Mouse (Mus musculus): Measurements from ENCODE around the gene Ercc4.
A peak's percentile ranks its signal among the peaks of the same experiment; 100 is the strongest.
"Not testable (repeated sequence)": the region's sequence is repeated elsewhere in the genome, so short reads cannot be mapped to it uniquely, and the experiment has no call there.

Ercc4 gene

GRCm38 (mm10) chr16:13109156-13109989, at the start of gene Ercc4:
Gene Ercc4 (plus strand): TSS chr16:13109684.
- DNase-seq (ENCODE audit: extremely low spot score, low spot score), result peak; percentile 96

GRCm38 (mm10) chr16:13061113-13061512, 48.4 kb upstream of the Ercc4 start:
- no peak for DNase-seq (ENCODE audit: extremely low spot score, low spot score)

- DNase-seq (ENCODE audit: extremely low spot score, low spot score), result no peak
These were observed 35.3 kb upstream of the Ercc4 start for GRCm38 (mm10) chr16:13074176-13074575.

GRCm38 (mm10) chr16:13080161-13080560, 29.3 kb upstream of the Ercc4 start:
- no peak for DNase-seq (ENCODE audit: extremely low spot score, low spot score)

- DNase-seq (ENCODE audit: extremely low spot score, low spot score), result no peak
These were observed 26.2 kb upstream of the Ercc4 start for GRCm38 (mm10) chr16:13083155-13083798.

- no peak for DNase-seq (ENCODE audit: extremely low spot score, low spot score)
These were observed 1.1 kb upstream of the Ercc4 start for GRCm38 (mm10) chr16:13108356-13108755.

GRCm38 (mm10) chr16:13109990-13110595, 609 bp downstream of the Ercc4 start:
- no peak for DNase-seq (ENCODE audit: extremely low spot score, low spot score)

- DNase-seq (ENCODE audit: extremely low spot score, low spot score), result no peak
These were observed 5.3 kb downstream of the Ercc4 start for GRCm38 (mm10) chr16:13114821-13115220.

GRCm38 (mm10) chr16:13115466-13115865, 6.0 kb downstream of the Ercc4 start:
- not testable (repeated sequence) for DNase-seq (ENCODE audit: extremely low spot score, low spot score)

GRCm38 (mm10) chr16:13117299-13117966, 7.9 kb downstream of the Ercc4 start:
- peak; percentile 25 for DNase-seq (ENCODE audit: extremely low spot score, low spot score)

- DNase-seq (ENCODE audit: extremely low spot score, low spot score), result no peak
These were observed 8.5 kb downstream of the Ercc4 start for GRCm38 (mm10) chr16:13117967-13118430.

GRCm38 (mm10) chr16:13118754-13119294, 9.3 kb downstream of the Ercc4 start:
- DNase-seq (ENCODE audit: extremely low spot score, low spot score), result no peak

GRCm38 (mm10) chr16:13119641-13120350, 10.3 kb downstream of the Ercc4 start:
- no peak for DNase-seq (ENCODE audit: extremely low spot score, low spot score)

GRCm38 (mm10) chr16:13125357-13125756, 15.9 kb downstream of the Ercc4 start:
- no peak for DNase-seq (ENCODE audit: extremely low spot score, low spot score)

GRCm38 (mm10) chr16:13127566-13127965, 18.1 kb downstream of the Ercc4 start:
- DNase-seq (ENCODE audit: extremely low spot score, low spot score), result no peak

GRCm38 (mm10) chr16:13130412-13130811, 20.9 kb downstream of the Ercc4 start:
- DNase-seq (ENCODE audit: extremely low spot score, low spot score), result peak; percentile 61

- DNase-seq (ENCODE audit: extremely low spot score, low spot score), result no peak
These were observed 31.7 kb downstream of the Ercc4 start for GRCm38 (mm10) chr16:13141220-13141619.

GRCm38 (mm10) chr16:13143932-13144331, 34.4 kb downstream of the Ercc4 start:
- no peak for DNase-seq (ENCODE audit: extremely low spot score, low spot score)

- no peak for DNase-seq (ENCODE audit: extremely low spot score, low spot score)
These were observed 35.4 kb downstream of the Ercc4 start for GRCm38 (mm10) chr16:13144682-13145410.

- no peak for DNase-seq (ENCODE audit: extremely low spot score, low spot score)
These were observed 36.7 kb downstream of the Ercc4 start for GRCm38 (mm10) chr16:13146231-13146630.
